Mouse (Mus musculus): ENCODE results near the gene Pdzd2.

DNA sequence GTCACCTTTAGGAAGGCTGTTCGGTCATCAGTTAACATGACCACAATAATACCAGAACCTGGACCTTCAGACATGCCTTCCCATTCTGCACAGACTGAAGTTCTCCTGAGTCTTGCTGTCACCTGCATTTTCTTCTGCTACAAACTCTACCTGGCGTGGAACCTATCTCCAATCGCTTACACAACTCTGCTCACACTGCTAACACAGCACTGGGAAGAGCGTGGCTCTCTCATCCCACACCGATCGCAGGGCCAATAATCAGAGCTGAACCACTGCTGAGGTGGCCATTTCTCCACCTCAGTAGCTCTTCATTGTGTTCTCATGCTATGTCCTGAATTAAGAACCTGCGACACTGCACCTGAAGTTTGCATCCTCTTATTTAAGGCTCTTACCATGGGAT lies 111.3 kb downstream of the Pdzd2 start:
- TF ChIP-seq CTCF (IDR thresholded peaks at IDR 0.05; ENCODE audit: control insufficient read depth, insufficient read depth, low read length), result no peak
- TF ChIP-seq POLR2A (IDR thresholded peaks at IDR 0.05; ENCODE audit: borderline replicate concordance, control insufficient read depth, low read depth, low read length), result no peak

Measured in bone marrow, adult 2 months (tissue).